Mouse (Mus musculus): ENCODE data around the gene March9. TPM values are rescaled to one million over a fixed set of nuclear protein-coding genes. Genes with fewer than 3 reads are reported as not detected.

March9 gene
- polyA plus RNA-seq (2015; fragmentation: Nextera tagmentation; extraction: Ambion mirVana): 0.12 and 0.32 TPM in 2 replicates

DNA sequence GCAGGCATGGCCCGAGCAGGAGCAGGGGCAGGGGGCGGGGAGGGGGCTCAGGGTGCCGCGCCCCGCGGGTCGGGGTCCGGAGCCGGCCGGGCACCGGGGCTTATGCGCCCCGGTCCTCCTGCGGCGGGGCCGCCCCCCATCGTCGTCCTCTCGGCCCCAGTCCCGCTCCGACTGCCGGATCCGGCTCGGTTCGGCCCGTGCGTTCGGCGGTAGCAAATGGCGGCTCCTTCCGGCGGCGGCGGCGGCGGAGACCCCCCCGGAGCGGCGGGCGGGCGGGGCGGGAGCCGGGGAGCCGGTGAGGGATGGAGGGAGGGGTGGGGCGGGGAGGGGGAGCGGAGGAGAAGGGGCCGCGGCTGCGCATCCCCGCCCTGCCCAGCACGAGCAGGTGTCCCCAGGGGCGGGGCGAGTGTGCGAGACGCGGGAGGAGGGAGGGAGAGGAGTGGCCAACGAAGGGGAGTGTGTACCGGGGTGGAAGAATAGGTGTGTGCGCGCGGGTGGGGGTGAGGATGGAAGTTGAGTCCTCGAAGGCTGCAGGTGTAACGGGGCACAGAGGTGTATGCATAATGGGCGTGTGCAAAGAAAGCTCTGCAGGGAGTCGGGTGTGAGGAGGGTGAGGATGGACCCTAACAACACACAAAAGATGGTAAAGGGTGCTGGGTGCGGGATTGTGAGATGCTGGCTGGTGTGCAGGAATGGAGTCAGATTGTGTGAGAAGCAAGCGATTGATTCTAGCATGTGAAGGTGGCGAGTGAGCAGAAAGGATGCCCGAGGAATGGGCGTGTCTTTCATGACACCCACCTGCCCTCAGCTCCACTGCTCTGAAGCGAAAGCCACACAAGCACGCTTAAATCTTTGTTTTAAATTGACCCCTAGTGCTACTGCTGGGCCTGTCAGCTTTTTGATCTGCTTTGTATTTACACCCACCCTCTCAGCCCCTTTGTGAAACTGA, at the start of gene March9:
TSS of gene March9 (minus strand) at position 217 of the 949 bp plus-strand sequence.
- H3K9ac ChIP-seq (ENCODE audit: low read length): peak within 1 kb of the TSS; percentile 78
- peaks cover 5% of the 10 kb centered on the region for H3K36me3 ChIP-seq (ENCODE audit: control insufficient read depth, insufficient read depth)
- no peak within 1 kb of the TSS for H3K27ac ChIP-seq (ENCODE audit: low read length)
- WGBS: 2% methylated on average over 52 of the region's 72 CpGs
- no peaks in the 10 kb centered on the region for H3K9me3 ChIP-seq (replicated peaks; ENCODE audit: control insufficient read depth, low read length)
- peaks cover 13% of the 10 kb centered on the region for H3K4me1 ChIP-seq (ENCODE audit: control insufficient read depth, insufficient read depth, low read length)
- H3K27me3 ChIP-seq (ENCODE audit: control insufficient read depth, insufficient read depth, low read length): peaks cover 13% of the 10 kb centered on the region
- peak within 1 kb of the TSS; percentile 94 for H3K4me2 ChIP-seq (ENCODE audit: low read depth, low read length)
- H3K4me3 ChIP-seq (ENCODE audit: low read length): peak within 1 kb of the TSS; percentile 63
- ATAC-seq (replicated peaks; ENCODE audit: extremely low read depth, insufficient read depth, low FRiP score): no peak

DNA sequence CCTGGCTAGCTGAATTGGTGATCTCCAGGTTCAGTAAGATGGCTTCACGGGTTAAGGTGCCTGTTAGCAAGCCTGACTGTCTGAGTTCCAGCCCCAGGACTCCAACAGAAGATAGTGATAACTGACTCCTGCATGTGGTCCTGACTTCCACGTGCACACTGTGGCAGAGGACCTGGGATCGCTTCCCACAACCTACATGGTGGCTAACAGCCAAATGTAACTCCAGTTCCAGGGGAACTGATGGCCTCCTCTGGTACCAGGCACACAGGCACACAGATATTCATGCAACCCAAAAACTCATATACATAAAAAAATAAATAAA, 48.2 kb upstream of the March9 start:
- Histone ChIP-seq H3K4me1 (ENCODE audit: control insufficient read depth, insufficient read depth, low read length) (no peaks in the 10 kb centered on the region), H3K4me2 (ENCODE audit: low read depth, low read length) (no peak overlapping the region), H3K9ac (ENCODE audit: low read length) (no peak overlapping the region), H3K9me3 (replicated peaks; ENCODE audit: control insufficient read depth, low read length) (no peaks in the 10 kb centered on the region), H3K27me3 (ENCODE audit: control insufficient read depth, insufficient read depth, low read length) (no peaks in the 10 kb centered on the region), H3K4me3 (ENCODE audit: low read length) (no peak overlapping the region), H3K27ac (ENCODE audit: low read length) (no peak overlapping the region), H3K36me3 (ENCODE audit: control insufficient read depth, insufficient read depth) (0 out of 2 replicates have a peak, but pooled peaks cover 5% of the 10 kb centered on the region)
- WGBS: 67% methylated on average over 3 of the region's 3 CpGs
- ATAC-seq (replicated peaks; ENCODE audit: extremely low read depth, insufficient read depth, low FRiP score): no peak

DNA sequence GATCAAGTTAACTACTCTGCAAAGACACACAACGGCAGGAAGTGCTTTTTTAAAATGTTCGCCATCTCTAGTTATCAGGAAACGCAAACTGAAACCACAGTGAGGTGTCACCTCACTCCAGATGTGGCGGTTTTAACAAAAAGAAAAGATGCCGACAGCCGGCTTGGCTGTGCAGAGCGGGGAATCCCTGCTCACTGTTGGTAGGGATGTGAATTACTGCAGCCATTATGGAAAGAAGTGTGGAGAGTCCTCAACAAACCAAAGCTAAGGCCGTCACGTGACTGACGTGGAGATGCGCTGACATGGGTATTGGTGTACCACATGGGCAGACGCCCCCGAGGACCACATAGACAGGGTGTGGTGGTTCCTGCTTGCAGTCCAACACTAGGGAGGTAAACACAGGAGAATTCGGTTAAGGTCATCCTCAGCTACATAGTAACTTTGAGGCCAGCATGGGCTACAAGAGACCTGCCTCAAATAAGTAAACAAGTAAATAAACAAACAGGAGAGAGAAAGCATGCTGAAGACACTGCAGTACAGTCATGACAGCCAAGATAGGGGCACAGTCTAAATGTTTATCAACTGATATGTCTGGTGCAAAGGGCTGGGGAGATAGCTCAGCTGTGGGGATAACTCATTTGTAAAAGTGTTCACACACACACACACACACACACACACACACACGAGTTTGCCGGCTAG, 47.7 kb upstream of the March9 start:
- H3K27ac ChIP-seq (ENCODE audit: low read length): no peak overlapping the region
- no peaks in the 10 kb centered on the region for H3K9me3 ChIP-seq (replicated peaks; ENCODE audit: control insufficient read depth, low read length)
- no peaks in the 10 kb centered on the region for H3K4me1 ChIP-seq (ENCODE audit: control insufficient read depth, insufficient read depth, low read length)
- H3K4me3 ChIP-seq (ENCODE audit: low read length): no peak overlapping the region
- peak; percentile 37; the same call in 1 of the 2 replicates for ATAC-seq (replicated peaks; ENCODE audit: extremely low read depth, insufficient read depth, low FRiP score)
- 80% methylated on average over 16 of the region's 16 CpGs for WGBS
- no peak overlapping the region for H3K9ac ChIP-seq (ENCODE audit: low read length)
- H3K4me2 ChIP-seq (ENCODE audit: low read depth, low read length): no peak overlapping the region
- H3K27me3 ChIP-seq (ENCODE audit: control insufficient read depth, insufficient read depth, low read length): no peaks in the 10 kb centered on the region
- 0 out of 2 replicates have a peak, but pooled peaks cover 5% of the 10 kb centered on the region for H3K36me3 ChIP-seq (ENCODE audit: control insufficient read depth, insufficient read depth)

DNA sequence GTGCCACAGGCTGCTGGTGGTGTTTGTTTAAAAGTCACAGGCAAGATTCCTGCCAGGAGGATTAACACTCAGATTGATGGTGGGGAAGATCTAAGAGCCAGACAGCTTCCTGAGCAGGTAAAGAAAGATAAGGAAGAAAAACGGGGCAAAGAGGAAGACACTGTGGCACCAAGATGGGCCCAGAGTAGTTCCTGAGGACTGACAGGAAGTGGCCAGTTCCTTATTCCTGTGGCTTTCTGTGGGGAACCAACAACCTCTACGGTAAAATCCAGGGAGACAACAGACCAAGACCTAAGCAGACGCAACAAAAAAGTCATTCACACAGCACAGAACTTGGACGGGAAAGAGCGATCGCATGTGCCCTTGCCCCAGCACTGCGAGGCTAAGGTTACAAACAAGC, 43.6 kb upstream of the March9 start:
- Histone ChIP-seq H3K4me2 (ENCODE audit: low read depth, low read length) (no peak overlapping the region), H3K9ac (ENCODE audit: low read length) (no peak overlapping the region), H3K4me1 (ENCODE audit: control insufficient read depth, insufficient read depth, low read length) (no peaks in the 10 kb centered on the region), H3K27me3 (ENCODE audit: control insufficient read depth, insufficient read depth, low read length) (no peaks in the 10 kb centered on the region), H3K27ac (ENCODE audit: low read length) (no peak overlapping the region), H3K4me3 (ENCODE audit: low read length) (no peak overlapping the region), H3K9me3 (replicated peaks; ENCODE audit: control insufficient read depth, low read length) (no peaks in the 10 kb centered on the region), H3K36me3 (ENCODE audit: control insufficient read depth, insufficient read depth) (0 out of 2 replicates have a peak, but pooled peaks cover 4% of the 10 kb centered on the region)
- 68% methylated on average over 7 of the region's 7 CpGs for WGBS
- ATAC-seq (replicated peaks; ENCODE audit: extremely low read depth, insufficient read depth, low FRiP score): no peak

DNA sequence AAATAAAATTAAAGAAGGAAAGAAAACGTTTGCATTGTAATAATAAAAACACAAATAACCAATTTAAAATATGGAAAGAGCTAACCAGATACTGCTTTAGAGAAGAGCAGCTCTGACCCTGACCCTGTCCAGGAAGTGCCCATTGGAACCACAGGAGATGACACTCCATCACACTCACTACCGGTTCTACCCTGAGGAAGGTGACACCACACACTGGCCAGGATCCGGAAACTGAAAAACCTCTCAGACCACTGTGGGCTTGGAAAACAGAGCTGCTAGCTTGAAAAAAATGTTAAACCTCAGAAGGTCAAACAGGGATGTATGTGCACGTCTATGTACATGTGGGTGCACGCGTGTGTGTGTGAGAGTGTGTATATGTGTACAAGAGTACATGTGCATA, 41.2 kb upstream of the March9 start:
- no peak for ATAC-seq (replicated peaks; ENCODE audit: extremely low read depth, insufficient read depth, low FRiP score)
- H3K27ac ChIP-seq (ENCODE audit: low read length): no peak overlapping the region
- no peaks in the 10 kb centered on the region for H3K4me1 ChIP-seq (ENCODE audit: control insufficient read depth, insufficient read depth, low read length)
- no peak overlapping the region for H3K4me2 ChIP-seq (ENCODE audit: low read depth, low read length)
- no peak overlapping the region for H3K9ac ChIP-seq (ENCODE audit: low read length)
- 76% methylated on average over 6 of the region's 6 CpGs for WGBS
- peaks cover 9% of the 10 kb centered on the region for H3K36me3 ChIP-seq (ENCODE audit: control insufficient read depth, insufficient read depth)
- no peaks in the 10 kb centered on the region for H3K27me3 ChIP-seq (ENCODE audit: control insufficient read depth, insufficient read depth, low read length)
- no peak overlapping the region for H3K4me3 ChIP-seq (ENCODE audit: low read length)
- no peaks in the 10 kb centered on the region for H3K9me3 ChIP-seq (replicated peaks; ENCODE audit: control insufficient read depth, low read length)

DNA sequence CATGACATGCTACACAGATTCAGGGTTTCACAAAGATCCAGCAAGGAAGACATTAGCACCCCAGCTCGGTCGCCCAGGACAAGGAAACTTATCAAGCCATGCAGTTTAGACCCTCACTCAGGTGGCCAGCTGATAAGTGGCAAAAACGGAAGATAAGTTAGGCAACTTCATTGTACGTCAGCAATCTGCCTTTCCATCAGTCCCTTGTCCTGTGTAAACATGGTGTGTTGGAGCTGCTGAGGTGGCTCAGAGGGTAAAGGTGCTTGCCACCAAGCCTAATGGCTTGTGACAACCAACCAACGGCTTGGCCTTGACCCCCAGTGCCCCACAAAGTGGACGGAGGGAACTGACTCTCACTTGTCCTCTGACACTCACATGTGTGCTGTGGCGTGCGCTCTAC, 40.4 kb upstream of the March9 start:
- H3K9me3 ChIP-seq (replicated peaks; ENCODE audit: control insufficient read depth, low read length): no peaks in the 10 kb centered on the region
- ATAC-seq (replicated peaks; ENCODE audit: extremely low read depth, insufficient read depth, low FRiP score): no peak
- no peaks in the 10 kb centered on the region for H3K27me3 ChIP-seq (ENCODE audit: control insufficient read depth, insufficient read depth, low read length)
- H3K36me3 ChIP-seq (ENCODE audit: control insufficient read depth, insufficient read depth): peaks cover 12% of the 10 kb centered on the region
- H3K9ac ChIP-seq (ENCODE audit: low read length): no peak overlapping the region
- H3K4me2 ChIP-seq (ENCODE audit: low read depth, low read length): no peak overlapping the region
- H3K4me3 ChIP-seq (ENCODE audit: low read length): no peak overlapping the region
- 76% methylated on average over 8 of the region's 8 CpGs for WGBS
- H3K4me1 ChIP-seq (ENCODE audit: control insufficient read depth, insufficient read depth, low read length): no peaks in the 10 kb centered on the region
- no peak overlapping the region for H3K27ac ChIP-seq (ENCODE audit: low read length)

DNA sequence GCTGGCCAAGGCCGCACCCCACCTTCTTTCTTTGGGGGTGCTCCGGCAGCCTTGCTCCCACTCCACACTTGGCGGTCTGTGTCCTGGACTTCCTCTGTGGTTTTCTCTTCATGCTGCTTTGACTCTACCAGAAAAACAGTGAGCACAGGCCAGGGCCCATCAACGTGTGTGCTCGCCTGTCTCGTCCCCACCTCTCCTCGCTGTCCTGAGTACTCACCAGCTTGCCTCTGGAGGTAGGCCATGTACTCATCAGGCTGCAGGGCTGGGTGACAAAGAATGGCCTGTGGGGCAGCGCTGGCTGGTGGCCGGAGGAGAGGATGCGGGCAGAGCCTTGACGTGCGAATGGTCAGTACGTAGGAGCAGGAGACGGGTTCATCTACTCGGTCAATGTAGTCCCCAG, 39.9 kb upstream of the March9 start:
- Histone ChIP-seq H3K9me3 (replicated peaks; ENCODE audit: control insufficient read depth, low read length) (no peaks in the 10 kb centered on the region), H3K4me3 (ENCODE audit: low read length) (no peak overlapping the region), H3K4me1 (ENCODE audit: control insufficient read depth, insufficient read depth, low read length) (peaks cover 3% of the 10 kb centered on the region; the same call in 1 of the 2 replicates), H3K4me2 (ENCODE audit: low read depth, low read length) (no peak overlapping the region), H3K9ac (ENCODE audit: low read length) (no peak overlapping the region), H3K36me3 (ENCODE audit: control insufficient read depth, insufficient read depth) (peaks cover 12% of the 10 kb centered on the region), H3K27me3 (ENCODE audit: control insufficient read depth, insufficient read depth, low read length) (no peaks in the 10 kb centered on the region), H3K27ac (ENCODE audit: low read length) (no peak overlapping the region)
- WGBS: 89% methylated on average over 15 of the region's 15 CpGs
- ATAC-seq (replicated peaks; ENCODE audit: extremely low read depth, insufficient read depth, low FRiP score): no peak

DNA sequence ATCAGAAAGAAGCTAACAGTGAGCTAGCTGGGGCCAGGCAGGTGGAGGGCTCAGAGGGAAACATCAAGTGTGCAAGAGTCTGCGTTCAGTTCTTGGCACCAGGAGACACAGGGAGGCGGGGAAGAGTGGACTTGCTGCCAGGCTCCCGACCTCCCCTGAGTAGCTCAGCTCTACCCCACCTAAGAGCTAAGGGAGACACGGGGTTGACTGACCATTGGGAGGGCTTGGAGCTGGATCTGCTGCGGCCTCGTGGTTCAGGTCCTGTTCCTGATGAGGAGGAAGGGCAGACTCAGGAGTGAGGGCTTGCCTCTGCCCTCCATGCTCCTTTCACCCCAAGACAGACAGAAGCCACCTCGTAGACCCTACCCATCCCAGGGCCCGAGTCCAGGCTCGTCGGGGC, 39.2 kb upstream of the March9 start:
- no peak overlapping the region for H3K4me3 ChIP-seq (ENCODE audit: low read length)
- H3K9me3 ChIP-seq (replicated peaks; ENCODE audit: control insufficient read depth, low read length): no peaks in the 10 kb centered on the region
- H3K9ac ChIP-seq (ENCODE audit: low read length): no peak overlapping the region
- no peaks in the 10 kb centered on the region for H3K27me3 ChIP-seq (ENCODE audit: control insufficient read depth, insufficient read depth, low read length)
- WGBS: 85% methylated on average over 10 of the region's 10 CpGs
- H3K27ac ChIP-seq (ENCODE audit: low read length): no peak overlapping the region
- peaks cover 12% of the 10 kb centered on the region for H3K36me3 ChIP-seq (ENCODE audit: control insufficient read depth, insufficient read depth)
- no peak for ATAC-seq (replicated peaks; ENCODE audit: extremely low read depth, insufficient read depth, low FRiP score)
- no peak overlapping the region for H3K4me2 ChIP-seq (ENCODE audit: low read depth, low read length)
- peaks cover 8% of the 10 kb centered on the region for H3K4me1 ChIP-seq (ENCODE audit: control insufficient read depth, insufficient read depth, low read length)

DNA sequence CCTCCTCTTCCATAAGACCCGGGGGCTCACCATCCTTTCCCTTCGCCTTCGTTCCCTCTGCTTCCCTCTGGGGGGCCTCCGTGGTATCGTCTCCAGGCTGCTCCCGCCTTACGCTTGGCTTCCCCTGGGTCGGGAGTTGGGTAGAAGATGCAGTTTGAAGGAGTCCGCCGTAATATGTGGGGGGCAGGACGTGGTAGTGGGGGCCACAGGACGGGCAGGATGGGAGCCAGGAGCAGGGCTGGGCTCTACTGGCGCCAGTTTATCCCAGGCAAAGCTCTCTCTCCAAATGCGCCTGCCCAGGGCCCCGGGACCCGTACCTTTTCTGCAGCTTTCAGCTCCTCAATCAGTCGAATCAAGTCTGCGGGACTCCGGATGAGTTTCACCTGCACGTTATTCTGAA, 38.5 kb upstream of the March9 start:
- 77% methylated on average over 20 of the region's 20 CpGs for WGBS
- no peak for ATAC-seq (replicated peaks; ENCODE audit: extremely low read depth, insufficient read depth, low FRiP score)
- Histone ChIP-seq H3K4me3 (ENCODE audit: low read length) (no peak overlapping the region), H3K27me3 (ENCODE audit: control insufficient read depth, insufficient read depth, low read length) (peaks cover 4% of the 10 kb centered on the region; the same call in 1 of the 2 replicates), H3K27ac (ENCODE audit: low read length) (no peak overlapping the region), H3K9me3 (replicated peaks; ENCODE audit: control insufficient read depth, low read length) (no peaks in the 10 kb centered on the region), H3K4me2 (ENCODE audit: low read depth, low read length) (no peak overlapping the region), H3K4me1 (ENCODE audit: control insufficient read depth, insufficient read depth, low read length) (peaks cover 10% of the 10 kb centered on the region), H3K36me3 (ENCODE audit: control insufficient read depth, insufficient read depth) (peaks cover 12% of the 10 kb centered on the region), H3K9ac (ENCODE audit: low read length) (no peak overlapping the region)

Measured in heart, embryonic 16.5 days (tissue).